Mouse (Mus musculus) layer of hippocampus, postnatal 36 days (tissue): ENCODE measurements around the gene Fam160a1. TPM values are rescaled to one million over a fixed set of nuclear protein-coding genes. Genes with fewer than 3 reads are reported as not detected.

Experiments used
- DNase-seq, 2 experiments: peaks; one replicate each; pipeline ENCODE4 v3.0.0; 2022
- total RNA-seq, 2 experiments: library from RNA; stranded (reverse); gene quantifications; 2 replicates each; pipeline ENCODE4 v1.2.3; 2021

The Fam160a1 gene
- total RNA-seq, 2 experiments from 2014 or later, result 11.1 to 15.5 TPM

DNA sequence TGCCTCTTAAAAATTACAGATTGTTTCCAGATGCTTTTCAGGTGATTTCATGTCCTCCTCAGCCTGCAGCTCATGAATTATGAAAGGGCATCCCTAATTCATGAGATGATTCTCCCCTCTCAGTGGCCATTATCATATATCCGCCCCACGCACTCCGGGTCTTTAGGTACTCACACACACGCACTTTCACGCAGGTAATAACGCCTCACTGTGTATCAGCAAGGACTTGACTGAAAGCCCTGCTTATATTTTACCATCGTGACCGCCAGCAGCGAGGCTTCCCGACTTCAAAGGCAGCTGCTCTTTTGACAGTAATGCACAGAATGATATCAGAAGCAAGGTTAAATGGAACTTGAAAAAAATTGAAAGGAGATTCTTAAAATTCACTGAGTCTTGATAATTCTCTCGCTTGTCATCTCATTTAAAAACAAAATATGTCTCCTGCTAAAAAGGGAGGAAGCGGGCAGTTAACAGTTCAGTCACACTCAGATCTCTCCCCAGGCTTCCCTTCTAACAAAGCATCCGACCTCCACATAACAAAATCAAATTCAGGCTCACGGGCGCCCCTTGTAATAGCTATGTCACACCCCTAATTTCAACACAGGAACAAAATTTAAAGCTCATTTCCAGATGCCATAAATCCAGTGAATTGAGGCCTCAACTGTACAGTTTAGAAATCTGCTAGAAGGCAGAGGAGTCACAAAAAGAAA, 3.9 kb upstream of the Fam160a1 start:
- no peak for DNase-seq

DNA sequence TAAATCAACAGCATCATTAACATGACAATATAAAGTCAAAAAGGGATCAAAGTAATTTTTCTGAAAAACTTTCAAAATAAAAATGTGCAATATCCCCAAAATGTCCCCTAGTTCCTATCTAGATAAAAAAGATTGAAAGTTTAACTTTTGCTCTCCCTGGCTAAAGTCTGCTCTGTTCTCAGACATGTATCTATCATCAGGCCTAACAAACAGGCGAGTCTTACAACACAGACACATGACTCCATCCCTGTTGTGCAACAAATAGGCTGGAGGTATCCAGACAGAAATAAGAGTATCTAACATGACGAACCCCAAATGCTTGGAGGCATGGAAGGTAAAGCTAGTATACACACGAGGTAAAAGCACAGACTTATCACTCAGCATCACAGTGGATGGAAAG, 2.2 kb upstream of the Fam160a1 start:
- DNase-seq, result no peak

DNA sequence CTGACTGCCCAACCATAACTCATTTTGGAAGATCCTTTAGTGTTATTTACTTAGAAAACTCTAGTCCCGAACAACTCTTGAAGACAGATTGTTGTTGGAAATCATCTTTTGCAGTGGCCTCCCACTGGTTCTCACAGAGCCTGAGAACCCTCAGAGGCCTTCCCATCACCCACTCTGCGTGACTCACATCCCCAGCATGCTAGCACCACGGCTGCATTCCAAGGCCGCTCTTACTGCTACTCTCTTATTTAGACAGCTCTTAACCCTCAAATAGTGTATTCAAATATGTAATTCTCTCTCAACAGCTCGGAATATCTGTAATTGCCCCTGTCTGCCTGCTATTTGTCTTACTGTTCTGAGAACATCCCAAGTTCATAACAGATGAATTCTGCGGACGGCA, 2.9 kb downstream of the Fam160a1 start:
- peak; percentile 27 to 34 for DNase-seq

DNA sequence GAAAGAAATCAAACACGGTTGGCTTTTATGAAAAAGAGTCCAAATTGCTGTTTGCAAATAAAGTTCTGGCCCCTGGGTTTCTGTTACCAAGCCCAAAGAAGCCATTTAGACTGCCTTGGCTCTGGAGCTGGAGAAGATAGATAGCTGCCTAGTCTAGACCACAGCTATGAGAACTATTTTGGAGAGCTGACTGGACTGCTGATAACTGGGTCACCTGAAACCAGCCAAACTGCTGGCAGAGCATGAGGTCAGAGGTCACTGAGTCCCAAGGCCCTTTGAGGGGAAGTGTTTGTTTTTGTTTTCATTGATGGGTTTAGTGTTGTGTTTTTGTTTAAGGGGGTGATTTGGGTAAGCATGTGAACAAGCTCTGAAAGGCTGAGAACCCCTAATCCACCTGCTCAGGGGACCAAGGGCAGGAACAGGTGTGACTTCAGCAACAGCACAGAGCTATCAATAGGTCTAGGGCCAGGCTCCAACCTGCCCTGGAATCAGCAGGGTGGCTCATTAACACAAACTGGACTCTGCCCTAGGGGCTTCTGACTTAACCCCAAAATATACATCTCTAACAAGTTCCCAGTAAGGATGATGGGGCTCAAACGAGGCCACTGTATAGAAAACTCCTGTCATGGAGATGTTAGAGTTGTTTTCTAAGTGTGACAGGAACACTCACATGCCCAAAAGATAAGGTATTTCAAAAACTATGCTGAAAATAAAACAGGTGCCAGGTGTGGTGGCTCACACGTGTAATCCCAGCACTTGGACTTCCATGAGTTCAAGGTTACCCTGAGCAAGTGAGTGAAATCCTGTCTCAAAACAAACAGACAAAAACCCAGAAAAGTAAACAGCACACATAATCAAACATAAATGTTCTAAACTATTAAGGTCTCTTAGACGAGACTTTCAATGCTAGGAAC, 3.7 kb downstream of the Fam160a1 start:
- no peak for DNase-seq

DNA sequence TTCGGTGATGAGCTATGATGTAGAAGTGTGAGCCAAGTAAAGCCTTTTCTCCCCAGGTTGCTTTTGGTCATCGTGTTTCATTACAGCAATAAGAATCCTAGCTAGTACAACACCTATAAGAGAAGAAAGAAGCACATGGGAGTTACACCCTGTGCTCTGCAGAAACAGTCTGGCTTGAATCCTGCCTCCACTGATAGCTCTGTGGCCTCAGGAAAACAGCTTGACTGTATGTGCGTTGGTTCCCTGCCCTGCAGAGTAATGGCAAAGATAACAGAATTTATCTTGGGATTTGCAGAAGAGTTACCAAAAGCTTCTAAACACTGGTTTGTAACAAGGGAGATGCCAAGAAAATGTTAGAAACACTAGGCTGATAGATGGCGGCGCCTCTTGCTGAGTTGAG, 5.1 kb downstream of the Fam160a1 start:
- no peak for DNase-seq

DNA sequence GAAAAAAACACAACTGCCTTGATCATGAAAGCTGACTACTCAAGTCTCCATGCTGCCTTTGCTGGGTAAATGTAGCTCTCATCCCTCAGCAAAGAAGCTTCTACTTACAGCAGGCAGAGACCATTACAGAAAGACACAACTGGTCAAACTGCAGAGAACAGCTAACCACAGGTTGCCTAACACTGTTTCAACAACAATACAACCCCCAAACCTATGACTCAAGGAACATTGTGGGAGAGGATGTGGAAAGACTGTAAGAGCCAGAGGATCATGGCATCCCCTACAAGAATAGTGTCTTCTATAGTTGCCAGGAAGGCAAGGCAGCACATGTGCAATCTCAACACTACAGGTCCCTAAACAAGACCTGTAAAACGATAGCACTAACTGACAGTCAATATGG, 23.9 kb downstream of the Fam160a1 start:
- DNase-seq, result no peak

DNA sequence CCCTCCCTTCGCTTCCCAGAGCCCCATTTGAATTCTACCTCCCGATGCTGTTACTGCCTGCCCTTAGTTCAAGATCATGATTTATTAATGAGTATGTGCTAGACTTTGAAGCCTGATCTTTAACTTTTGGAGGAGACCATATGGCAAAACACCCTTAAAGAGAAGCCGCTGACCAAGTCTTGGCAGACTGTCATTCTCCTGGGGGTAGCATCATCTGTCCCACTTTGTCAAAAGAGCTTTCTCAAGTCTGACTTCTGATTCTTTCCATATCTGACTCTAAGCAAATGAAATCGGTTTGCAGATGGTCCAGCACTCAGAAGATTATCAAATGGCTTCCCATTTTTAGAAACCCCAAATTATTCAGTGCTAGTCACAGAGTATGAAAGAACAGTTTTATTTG, 27.3 kb downstream of the Fam160a1 start:
- no peak for DNase-seq

DNA sequence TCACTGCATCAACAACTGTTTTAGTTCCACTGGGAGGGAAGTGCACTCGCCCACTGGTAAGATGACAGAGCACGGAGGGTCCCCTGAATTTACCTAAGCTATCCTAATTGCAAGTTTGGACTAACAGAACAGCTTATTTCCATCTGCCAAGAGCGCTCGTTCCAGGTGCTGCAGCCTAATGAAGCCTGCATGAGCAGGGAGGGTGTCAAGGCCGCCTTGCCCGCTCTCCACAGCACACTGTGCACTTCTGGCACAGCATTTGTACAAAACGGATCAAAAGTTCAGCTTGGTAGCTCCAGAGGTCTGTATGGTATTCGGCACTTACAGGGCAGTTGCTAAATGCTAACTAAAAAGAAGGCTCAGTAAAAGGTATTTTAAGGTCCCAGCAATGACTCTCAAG, 30.6 kb downstream of the Fam160a1 start:
- DNase-seq, result no peak

DNA sequence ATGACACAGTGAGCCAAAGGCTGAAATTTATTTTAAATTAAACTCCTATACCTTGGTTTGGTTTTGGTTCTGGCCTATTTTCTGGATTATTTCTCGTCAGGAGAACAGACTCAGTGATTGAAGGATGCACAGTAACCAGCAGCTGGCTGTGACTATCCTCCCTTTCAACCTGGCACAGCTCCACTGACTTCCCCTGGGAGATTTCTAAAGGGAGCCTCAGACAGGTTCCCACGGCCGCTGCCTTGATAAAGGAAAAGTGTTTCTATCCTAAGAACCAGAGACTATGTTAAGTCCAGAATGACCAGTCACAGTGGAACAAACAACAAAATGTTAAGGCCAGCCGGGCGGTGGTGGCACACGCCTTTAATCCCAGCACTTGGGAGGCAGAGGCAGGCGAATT, 36.2 kb downstream of the Fam160a1 start:
- no peak for DNase-seq

DNA sequence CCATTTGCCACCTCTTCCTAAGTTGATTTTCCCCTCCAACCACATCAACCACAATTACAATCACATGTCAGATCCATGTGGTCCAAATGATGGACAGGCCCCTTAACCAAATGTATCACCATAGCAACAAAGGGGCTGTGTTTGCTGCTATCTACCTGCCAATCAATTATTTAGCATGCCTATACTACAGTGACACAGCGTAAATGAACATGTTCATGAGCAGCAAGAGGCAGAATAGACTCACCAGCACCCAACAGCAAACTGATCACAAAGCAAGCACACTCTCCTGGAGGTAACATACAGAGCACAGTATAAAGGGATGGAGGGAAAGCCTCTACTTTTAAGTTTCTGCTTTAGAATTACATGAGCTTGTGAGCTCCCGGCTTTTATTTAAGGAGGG, 36.8 kb downstream of the Fam160a1 start:
- no peak for DNase-seq

DNA sequence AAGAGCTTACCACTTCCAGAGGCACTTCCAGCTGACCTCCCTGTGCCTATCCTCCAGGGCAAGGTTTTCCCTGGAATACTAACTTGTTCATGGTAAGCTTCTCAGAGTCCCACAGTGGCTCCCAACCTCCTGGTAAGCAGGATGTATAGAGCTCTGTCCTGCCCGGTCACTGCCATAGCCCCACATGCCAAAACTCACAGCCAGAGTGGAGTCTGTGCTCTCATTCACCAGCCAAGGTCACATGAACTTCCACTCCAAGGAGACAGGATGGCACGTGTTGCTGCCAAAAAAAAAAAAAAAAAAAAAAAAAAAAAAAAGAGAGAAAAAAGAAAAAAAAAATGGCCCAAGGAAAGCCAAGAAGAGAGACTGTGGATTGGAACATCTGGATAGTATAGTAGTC, 39.2 kb downstream of the Fam160a1 start:
- DNase-seq, result no peak

DNA sequence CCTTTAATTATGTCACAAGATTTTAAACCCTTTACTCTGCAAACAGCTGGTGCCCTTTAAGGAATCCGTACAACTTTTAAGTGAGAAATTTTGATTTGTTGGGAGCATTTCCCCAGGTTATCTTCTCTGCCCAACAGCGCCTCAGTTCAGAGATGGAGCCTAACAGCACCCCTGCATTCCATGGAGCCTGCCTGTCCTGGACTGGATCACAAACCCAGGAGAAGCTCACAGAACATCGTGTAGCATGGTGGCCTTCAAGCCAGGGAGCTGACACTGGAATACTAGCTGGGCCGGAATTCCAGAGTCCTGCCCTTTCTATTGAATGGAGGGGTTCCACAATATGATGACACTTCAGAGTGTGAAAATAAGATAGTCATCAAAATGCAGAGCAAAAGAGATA, 39.7 kb downstream of the Fam160a1 start:
- no peak for DNase-seq

DNA sequence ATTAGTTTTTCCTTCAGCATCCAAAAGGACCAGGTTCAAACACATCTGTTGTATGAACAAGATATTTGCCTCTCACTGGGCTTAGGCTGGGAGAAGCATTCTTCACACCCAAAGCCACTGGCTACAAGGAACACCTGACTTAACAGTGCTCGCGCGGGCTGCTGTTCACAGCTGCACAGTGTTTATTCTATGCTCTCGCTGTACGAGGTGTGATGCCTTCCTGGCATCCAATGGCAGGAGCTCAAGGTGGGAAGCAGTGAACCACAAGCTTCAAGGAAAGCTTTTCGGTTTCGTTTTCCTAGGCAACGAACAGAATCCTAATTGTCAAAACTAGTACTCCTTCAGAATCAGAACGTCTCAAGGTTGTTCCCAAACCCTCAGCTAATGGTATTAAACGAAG, 40.4 kb downstream of the Fam160a1 start:
- no peak for DNase-seq

DNA sequence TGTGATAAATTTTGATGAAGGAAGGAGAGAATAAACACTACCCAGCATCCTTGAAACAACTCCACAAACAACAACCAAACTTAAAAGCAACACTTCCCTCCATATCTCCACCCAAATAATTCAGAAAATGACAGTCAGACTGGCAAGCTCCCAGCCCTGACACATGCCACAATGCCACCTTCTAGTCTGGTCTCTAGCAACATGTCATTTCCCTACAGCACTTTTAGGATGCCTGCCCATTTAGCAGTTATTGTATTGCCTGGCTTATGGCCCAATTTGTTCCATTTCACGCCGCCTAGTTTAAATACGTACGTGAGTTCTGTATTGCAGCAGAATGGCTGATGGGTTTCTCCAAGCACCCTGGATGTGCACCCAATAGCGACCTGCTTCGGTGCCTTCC, 41.0 kb downstream of the Fam160a1 start:
- no peak for DNase-seq

DNA sequence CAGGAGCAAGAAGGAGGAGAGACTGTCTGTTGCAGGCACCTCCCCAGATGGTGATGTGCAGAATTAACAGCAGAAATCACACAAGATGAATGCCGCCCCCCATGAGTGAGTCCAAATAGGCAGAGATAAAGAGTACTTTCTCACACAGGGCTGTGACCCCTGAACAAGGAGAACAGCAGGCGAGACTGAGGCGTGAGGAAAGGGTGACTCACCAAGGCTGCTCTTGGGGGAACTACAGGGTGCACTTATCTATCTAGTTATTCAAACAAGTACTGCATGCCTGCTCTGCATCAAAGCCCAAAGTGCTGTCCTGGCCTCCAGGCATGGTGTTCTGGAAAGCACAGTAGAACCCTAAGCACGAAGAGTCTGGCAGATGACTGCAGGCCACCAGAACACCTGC, 43.2 kb downstream of the Fam160a1 start:
- DNase-seq, result no peak

DNA sequence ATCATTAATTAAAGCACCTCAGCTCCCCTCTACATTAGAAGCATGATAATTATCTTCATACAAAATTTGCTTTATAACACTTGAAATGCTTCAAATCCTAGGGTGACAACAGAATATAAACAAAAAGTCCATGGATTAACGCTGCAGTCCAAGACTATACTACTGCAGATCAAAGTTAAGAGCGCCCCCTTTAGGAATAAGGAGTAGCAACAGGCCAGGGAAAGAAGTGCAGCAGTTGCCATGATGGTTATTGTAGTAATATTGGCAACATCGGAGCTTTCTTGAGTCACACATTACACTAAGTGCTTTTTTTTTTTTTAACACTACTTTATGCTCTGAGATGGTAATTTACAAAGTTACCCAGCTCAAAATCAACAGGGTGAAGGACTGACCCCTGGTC, 43.7 kb downstream of the Fam160a1 start:
- DNase-seq, result no peak

DNA sequence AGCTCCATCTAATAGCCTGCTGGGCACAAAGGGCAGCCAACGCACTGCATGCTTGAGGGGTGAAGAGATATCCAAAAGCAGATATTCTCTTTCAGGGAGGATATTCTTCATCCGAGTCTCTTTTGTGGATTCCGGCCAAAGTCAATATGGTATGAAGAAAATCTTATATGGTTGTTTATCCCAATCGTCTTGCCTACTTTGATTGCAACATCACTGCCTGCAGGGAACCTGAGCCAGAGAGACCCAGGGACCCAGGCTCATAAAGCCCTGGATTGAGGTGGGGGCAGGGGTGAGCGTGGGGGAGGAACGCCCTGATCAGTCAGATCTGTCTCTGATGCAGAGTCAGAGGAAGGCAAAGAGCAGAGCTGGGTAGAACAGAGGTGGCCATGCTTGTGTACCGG, 52.2 kb downstream of the Fam160a1 start:
- DNase-seq, result no peak

DNA sequence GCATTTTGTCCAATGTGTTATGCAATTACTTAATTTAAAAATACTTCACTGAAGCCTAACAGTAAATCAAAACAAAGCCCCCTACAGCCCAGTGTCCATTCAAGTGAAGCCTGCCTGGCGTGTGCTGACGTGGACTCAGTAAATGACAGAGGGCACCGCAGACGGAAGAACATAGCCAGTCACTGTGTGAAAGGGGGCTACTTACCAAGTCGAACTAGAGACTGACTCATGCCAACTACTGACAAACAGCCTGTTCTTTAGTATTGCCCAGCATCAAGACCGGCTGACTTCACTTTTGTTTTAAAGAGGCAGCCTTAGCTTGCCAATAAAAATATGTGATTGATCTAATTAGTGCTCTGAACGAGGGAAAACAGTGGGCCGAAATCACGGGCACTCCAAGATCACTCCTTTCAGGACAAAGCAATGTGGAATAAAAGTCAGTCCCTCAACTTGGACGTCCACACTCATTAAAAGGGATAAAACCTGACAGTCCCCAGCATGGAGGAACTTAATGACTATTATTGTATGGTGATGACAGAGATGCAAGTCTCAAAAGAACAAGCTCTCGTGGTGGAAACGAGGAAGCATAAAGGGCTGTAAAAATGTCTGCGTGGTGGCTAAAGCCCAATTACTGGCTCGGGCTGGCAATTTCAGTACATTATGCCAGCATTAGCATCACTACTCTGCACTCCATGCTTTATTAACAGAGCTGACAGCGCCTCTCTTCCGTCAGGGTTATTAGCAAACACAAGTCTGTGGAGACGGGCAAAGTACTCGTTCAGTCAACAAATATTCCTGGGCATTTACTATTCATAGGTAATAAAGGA, 52.9 kb downstream of the Fam160a1 start:
- no peak for DNase-seq

DNA sequence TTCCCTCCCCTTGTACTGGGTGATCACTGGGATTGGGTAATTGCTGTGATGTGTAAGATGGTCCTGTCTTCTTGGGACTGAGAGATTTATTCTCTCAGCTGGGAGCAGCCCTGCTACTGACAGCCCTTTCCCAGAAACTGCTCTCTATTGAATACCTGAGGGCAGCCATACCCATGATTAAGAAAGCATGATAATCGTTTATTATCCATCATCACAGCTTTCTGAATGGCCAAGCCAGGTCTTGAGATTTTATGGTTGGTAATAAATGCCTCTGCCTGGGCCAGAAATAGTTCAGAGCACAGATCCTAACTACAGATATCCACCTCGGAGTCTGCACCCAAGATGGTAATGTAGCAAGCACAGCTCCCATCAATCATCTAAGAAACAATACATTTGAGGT, 59.1 kb downstream of the Fam160a1 start:
- DNase-seq, result no peak

DNA sequence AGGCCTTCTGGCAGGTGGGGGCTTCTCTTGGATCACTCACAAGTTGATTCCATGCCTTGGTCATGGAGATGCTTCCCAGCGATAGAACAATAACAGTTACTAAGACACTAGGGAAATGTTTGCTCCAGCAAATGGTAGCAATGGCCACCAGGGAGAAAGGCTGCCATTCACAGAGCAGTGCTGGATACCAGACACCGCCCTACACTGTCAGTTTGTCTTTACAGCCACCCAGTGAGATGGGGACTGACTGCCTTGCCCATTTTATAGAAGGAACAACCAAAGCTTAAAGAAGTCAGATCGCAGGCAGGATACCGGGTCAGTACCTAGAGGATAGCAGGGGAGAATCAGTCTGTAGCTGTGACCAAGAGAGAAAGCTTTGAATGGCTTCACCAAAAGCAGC, 59.7 kb downstream of the Fam160a1 start:
- DNase-seq, result no peak

DNA sequence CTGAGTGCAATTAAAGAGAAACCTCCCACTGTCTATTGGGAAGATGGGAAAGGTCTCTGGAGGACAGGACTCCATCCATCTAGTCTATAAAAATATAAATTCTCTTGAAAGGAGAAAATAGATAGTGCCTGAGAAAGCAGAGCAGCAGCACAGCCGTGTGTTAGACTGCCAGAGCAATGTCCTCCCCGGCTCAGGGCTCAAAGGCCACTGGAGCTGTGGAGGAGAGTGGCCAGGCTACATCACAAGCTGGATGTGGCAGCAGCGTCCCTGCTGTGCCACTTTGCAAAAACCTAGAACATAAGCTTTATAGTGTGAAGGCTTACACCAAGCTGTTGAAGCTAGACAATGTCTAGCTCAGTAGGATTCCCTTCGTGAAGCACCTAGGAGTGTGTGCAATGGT, 67.7 kb downstream of the Fam160a1 start:
- no peak for DNase-seq

DNA sequence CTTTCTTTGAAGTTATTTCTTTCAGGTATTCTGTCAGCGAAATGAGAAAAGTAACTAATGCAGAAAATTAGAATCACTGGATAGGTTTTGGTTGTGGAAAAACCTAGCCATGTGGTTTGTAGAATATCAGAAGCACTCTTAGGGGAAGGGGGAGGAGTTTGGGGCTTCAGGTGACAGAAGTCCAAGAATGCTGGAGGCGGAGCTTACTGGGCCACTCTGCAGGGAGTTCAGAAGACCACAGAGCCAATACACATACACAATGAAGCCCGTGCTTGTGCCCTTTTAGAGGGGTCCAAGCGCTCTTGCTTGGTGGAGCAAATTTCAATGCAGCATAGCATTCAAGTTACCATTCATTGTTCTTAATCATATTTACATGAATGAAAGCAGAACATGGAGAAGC, 68.2 kb downstream of the Fam160a1 start:
- DNase-seq, result no peak

DNA sequence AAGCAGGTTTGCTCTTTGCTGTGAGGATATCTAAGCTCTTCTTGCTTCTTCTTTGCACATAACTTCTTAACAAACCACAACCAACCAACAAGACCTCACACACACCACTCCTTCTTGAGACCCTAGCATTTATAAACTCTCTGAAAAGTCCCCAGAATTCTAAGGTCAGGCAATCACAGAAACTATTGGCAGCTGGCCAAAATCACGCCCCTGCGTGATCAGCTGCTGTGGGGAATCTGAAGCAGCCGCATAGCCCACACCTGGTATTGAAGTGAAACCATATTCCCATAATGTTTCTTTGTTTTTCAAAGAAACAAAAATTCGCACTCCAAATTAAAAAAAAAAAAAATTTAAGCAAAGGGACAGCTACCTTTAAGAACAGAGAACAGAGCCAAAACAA, 71.0 kb downstream of the Fam160a1 start:
- no peak for DNase-seq
